Mouse (Mus musculus) urinary bladder, postnatal 36 days (tissue): ENCODE results near the gene Asb9.

Experiments
- DNase-seq, 2 experiments: peaks; one replicate each; pipeline ENCODE4 v3.0.0; 2022; ENCODE audit warnings: low spot score in 2 of 2, mixed read lengths in 1 of 2

Asb9 gene

DNA sequence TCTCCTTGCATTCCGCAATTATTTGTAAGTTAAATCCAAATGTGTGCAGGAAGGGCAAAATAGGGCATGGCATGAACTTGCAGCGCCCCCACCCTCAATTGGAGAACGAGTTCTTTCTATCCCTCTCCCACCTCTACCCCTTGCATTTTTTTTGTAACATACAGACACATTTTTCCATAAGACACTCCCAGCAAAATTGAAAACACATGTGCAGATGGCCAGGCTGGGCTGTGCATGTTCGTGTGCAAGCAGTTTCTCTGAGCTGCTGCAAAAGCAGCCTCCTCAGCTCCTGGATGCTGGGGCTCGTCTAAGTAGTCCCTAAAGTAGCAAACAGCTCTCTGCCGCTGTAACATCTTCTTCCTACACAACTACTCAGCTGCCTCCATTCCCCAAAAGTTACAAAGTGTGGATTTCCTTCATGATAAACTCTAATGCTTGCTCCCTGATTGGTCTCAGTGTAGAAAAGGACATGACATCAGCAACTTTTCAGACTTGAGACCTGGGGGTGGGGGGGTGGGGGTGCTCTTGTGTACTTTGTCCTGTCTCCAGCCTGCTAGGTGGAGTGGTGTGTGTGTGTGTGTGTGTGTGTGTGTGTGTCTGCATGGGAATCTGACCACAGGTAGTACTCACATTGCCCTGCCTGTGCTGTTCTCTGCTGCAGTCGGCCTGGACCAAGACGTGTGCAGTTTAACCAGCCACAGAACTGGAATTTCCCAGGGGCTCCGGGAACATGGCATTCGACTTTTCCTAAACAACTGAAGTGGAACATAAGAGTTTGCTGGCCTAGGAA, at the start of gene Asb9:
Gene Asb9 (plus strand): TSS at position 619 of the 790 bp plus-strand sequence.
- DNase-seq = no peak

DNA sequence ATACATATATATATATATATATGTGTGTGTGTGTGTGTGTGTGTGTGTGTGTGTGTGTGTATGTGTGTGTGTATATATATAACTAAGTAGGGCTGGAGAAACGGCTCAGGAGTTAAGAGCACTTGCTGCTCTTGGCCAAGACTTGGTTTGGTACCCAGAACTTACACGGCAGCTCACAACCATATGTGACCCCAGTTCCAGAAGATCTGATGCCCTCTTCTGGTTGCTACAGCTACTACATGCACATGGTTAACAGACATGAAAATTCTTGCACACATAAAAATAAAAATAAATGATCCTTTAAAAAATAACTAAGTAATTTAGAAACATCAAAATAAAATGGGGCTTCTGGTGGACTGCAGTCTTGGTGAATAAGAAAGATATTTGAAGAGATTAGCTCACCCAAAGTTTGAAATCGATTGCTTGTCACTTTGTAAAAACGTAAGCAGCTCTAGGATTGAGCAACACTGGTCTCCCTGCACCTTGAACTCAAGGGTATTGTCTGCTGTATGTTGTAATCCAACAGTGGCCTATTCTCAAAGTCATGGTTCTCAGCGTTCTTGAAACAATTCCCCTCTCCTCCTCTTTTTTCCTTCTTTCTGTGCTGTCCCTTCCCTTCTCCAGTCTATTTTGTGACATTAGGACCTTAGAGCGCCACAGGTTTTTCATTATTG, 46.8 kb upstream of the Asb9 start:
- DNase-seq = no peak

DNA sequence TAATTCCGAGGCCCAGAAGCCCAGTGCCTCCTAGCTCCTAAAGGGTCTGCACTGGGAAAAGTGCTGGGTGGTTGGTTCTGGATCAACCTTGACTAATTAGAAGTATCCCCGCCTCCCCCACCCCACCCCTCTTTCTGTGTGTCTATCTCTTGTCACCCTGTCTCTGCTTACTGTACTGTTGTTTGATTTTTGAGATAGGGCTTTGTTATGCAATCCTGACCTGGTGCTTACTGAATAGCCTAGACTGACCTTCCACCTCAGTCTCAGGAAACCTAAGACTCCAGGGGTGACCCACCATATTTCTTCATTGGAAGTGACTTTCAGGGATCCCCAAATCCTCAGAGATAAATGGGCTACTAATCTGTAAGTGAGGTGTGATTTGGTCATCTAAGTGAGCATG, 3.9 kb upstream of the Asb9 start:
- no peak for DNase-seq

DNA sequence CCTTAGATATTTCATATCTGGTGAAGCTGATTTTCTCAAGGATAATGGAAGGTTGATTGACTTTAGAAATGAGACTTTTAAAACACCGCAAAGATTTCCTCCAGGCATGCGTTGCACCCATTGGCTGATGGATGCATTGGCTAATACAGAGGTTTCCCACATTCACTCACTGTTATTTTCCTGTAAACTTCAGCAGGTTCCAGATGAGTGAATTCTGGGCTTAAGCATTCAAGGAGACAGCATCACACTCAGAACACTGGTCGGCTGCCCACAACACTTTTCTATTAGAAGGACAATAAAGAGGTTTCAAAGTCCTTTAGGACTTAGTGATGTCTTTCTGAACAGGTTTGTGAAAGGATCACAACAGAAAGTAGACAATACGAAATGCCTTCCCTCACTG, 941 bp downstream of the Asb9 start:
- DNase-seq = no peak

- no peak for DNase-seq
Measured at GRCm38 (mm10) chrX:164508728-164509127, 2.6 kb downstream of the Asb9 start.

DNA sequence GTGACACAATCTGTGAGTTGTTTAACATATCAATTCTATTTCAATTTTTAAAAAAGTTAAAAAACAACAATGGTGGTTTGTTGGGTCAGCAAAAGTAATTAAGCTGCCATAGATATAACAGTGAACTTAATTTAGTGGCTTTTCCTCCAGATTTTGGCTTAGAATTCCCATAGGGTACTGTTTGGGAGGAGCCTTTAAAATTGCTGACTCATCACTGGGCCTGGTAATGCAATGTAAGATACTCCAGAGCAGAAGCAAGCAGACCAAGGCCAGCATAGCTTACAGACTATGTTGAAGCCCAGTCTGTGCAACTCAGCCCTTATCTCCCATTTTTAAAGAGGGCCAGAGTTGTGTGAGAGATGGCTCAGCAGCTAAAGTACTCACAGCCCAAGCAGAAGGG, 16.0 kb downstream of the Asb9 start:
- no peak for DNase-seq

DNA sequence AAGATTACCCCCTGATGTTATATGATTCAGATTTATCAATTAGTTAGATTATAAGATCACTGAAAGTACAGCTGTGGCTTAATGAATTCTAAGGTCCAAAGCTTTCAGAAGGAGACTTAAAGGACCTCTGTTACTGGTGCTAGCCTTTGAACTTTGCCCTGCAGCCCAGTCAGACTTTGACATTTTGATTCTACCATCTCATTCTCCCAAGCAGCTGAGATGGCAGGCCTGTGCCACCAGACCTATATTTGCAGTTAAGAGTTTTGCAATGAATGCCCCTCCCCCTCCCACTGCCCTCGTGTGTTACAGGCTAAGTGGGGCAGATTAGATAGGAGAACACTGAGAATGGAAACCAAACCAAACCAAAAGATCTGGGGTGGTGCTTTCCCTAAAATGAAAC, 20.4 kb downstream of the Asb9 start:
- DNase-seq = no peak

DNA sequence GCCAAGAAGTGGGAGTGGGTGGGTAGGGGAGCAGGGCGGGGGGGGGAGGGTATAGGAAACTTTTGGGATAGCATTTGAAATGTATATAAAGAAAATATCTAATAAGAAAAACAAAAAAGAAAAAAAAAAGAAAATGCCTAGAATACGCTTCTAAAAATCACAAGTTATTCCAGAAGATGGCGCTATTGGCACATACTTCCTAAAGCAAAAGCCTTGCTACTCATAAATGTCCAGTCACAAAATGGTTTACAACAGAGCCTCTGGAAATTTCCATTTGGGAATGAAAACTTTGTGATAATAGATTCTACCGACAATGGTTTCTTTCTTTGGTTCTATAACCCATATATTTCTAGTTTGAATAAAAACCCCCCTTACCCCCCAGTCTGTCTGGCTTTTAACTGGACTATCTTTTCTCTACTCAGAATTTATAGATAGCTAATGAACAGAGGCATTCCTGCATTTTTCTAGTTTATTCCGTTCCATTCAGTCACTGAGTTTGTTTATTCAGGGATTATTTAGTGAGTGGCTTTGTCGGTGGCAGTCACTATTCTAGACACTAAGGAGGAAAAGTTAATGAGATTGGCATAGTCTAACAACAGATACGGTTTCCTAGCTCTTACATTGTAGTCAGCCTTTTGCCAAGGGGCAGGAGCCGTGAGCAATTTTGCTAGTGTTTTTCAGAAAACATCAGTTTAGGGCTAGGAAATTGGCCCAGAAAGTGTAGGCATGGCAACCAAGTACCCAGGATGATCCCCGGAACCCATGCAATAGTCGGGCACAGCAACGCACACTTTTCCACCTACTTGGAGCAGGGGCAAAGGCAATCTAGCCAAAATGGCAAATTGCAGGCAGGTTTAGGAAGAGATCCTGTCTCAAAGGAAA, 35.5 kb downstream of the Asb9 start:
- DNase-seq = no peak

DNA sequence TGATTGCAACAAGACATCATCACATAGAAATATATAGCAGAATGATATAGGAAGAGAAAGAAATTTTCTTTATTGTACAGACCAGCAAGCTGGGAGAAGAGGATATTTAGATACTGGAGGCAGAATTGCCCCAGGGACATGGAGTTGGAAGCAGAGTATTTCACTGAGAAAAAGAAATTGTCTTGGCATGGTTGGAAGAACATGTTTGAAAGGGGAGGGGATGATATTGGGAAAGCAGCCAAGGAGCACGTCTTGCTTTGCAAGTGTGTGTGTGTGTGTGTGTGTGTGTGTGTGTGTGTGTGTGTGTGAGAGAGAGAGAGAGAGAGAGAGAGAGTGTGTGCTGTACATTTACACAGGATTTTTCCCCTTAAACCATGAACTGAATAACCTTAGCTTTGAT, 64.1 kb downstream of the Asb9 start:
- DNase-seq = no peak

GRCm38 (mm10) chrX:164576967-164577366, 70.8 kb downstream of the Asb9 start:
- DNase-seq = no peak
